Mouse (Mus musculus) left cerebral cortex, adult 8-10 months (tissue): ENCODE results near the gene Gm10666. TPM values are rescaled to one million over a fixed set of nuclear protein-coding genes. Genes with fewer than 3 reads are reported as not detected.
"Not testable (repeated sequence)": the region's sequence is repeated elsewhere in the genome, so short reads cannot be mapped to it uniquely, and the experiment has no call there.

Source experiments
- DNase-seq, 2 experiments: peaks; one replicate each; pipeline ENCODE4 v3.0.0; 2022; ENCODE audit warnings: low spot score in 2 of 2
- total RNA-seq, 4 experiments: library from RNA; stranded (reverse); gene quantifications; 2 replicates each; pipeline ENCODE4 v1.2.4; 2022

Gene Gm10666
- total RNA-seq = not detected

GRCm38 (mm10) chr7:22134641-22135040, at the start of gene Gm10666:
TSS of gene Gm10666 (minus strand) at chr7:22134741.
- not testable (repeated sequence) for DNase-seq

GRCm38 (mm10) chr7:22163935-22164334, 29.4 kb upstream of the Gm10666 start, which contains the start of gene Vmn1r142:
TSS of gene Vmn1r142 (minus strand) at chr7:22164035.
- not testable (repeated sequence) for DNase-seq

GRCm38 (mm10) chr7:22118145-22118544, 16.4 kb downstream of the Gm10666 start, which contains the start of gene Gm16451:
TSS of gene Gm16451 (minus strand) at chr7:22118245.
- not testable (repeated sequence) for DNase-seq

Other genes starting within 250 kb of the Gm10666 start
- not detected for gene Gm5891, start 213.4 kb downstream of the Gm10666 start, total RNA-seq
- gene Vmn1r137, start 140.2 kb downstream of the Gm10666 start, total RNA-seq = not detected
- not detected for gene Vmn1r138, start 105.8 kb downstream of the Gm10666 start, total RNA-seq
- not detected for gene Gm6176, start 78.4 kb downstream of the Gm10666 start, total RNA-seq
- not detected for gene Vmn1r139, start 65.7 kb downstream of the Gm10666 start, total RNA-seq
- not detected for gene Gm16451, start 16.5 kb downstream of the Gm10666 start, total RNA-seq
- gene Vmn1r142, start 29.3 kb upstream of the Gm10666 start, total RNA-seq = not detected
- not detected for gene Vmn1r143, start 54.6 kb upstream of the Gm10666 start, total RNA-seq
- not detected for gene Gm8653, start 66.5 kb upstream of the Gm10666 start, total RNA-seq
- not detected for gene Gm8453, start 94.7 kb upstream of the Gm10666 start, total RNA-seq
- gene Gm4187, start 195.0 kb upstream of the Gm10666 start, total RNA-seq = not detected
- gene Gm8660, start 236.3 kb upstream of the Gm10666 start, total RNA-seq = not detected